Mouse (Mus musculus): Measurements from ENCODE around the gene Pum1. TPM values are rescaled to one million over a fixed set of nuclear protein-coding genes. Genes with fewer than 3 reads are reported as not detected.

Gene Pum1
- polyA plus RNA-seq, 1 experiment from 2014 or later: 120 TPM

GRCm38 (mm10) chr4:130774822-130775221 lies 111.7 kb downstream of the Pum1 start:
- peaks cover 85% of the 10 kb centered on the region for H3K36me3 ChIP-seq
- H3K4me2 ChIP-seq (replicated peaks): no peak overlapping the region
- WGBS: 96% methylated on average over 4 of the region's 4 CpGs
- no peak overlapping the region for H3K4me3 ChIP-seq (replicated peaks)
- peaks cover 7% of the 10 kb centered on the region for H3K4me1 ChIP-seq (replicated peaks)
- no peak overlapping the region for H3K9ac ChIP-seq (replicated peaks)
- no peaks in the 10 kb centered on the region for H3K9me3 ChIP-seq
- H3K27me3 ChIP-seq: no peaks in the 10 kb centered on the region
- no peak overlapping the region for H3K27ac ChIP-seq
- ATAC-seq: no peak

- Histone ChIP-seq H3K9me3 (no peaks in the 10 kb centered on the region), H3K27ac (no peak overlapping the region), H3K9ac (replicated peaks) (no peak overlapping the region), H3K4me3 (replicated peaks) (no peak overlapping the region), H3K4me2 (replicated peaks) (no peak overlapping the region), H3K4me1 (replicated peaks) (peaks cover 7% of the 10 kb centered on the region), H3K27me3 (no peaks in the 10 kb centered on the region), H3K36me3 (peaks cover 80% of the 10 kb centered on the region)
- WGBS: 41% methylated on average over 10 of the region's 10 CpGs
- ATAC-seq: no peak
Observed at GRCm38 (mm10) chr4:130777647-130778046, 114.5 kb downstream of the Pum1 start.

GRCm38 (mm10) chr4:130779037-130779436 lies 115.9 kb downstream of the Pum1 start:
- 89% methylated on average over 3 of the region's 3 CpGs for WGBS
- H3K9me3 ChIP-seq: no peaks in the 10 kb centered on the region
- H3K27me3 ChIP-seq: no peaks in the 10 kb centered on the region
- no peak overlapping the region for H3K27ac ChIP-seq
- no peak for ATAC-seq
- H3K9ac ChIP-seq (replicated peaks): no peak overlapping the region
- peaks cover 7% of the 10 kb centered on the region for H3K4me1 ChIP-seq (replicated peaks)
- H3K4me3 ChIP-seq (replicated peaks): no peak overlapping the region
- peaks cover 66% of the 10 kb centered on the region for H3K36me3 ChIP-seq
- H3K4me2 ChIP-seq (replicated peaks): no peak overlapping the region

DNA sequence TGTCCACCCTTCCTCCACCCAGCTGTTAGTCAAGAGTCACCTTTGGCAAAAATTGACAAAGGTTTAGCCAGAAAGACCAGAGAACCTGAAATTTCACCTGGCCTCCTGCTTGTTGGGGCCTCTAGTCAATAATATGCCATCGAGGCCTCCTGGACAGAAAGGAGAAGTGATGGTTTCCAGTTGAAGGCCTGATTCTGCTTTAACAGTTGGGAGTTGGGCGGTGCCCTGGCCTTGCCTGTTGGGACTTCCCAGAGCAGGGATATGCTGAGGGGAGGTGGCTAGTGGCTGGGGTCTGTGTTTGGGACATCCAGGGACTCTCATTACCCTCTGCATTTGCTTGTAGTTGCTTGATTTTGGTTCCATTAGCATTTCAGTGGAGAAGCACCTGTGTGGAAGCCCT lies 119.4 kb downstream of the Pum1 start:
- Histone ChIP-seq H3K27ac (no peak overlapping the region), H3K4me1 (replicated peaks) (no peaks in the 10 kb centered on the region), H3K36me3 (peaks cover 38% of the 10 kb centered on the region)

GRCm38 (mm10) chr4:130784755-130785154 lies 121.6 kb downstream of the Pum1 start:
- H3K27me3 ChIP-seq: no peaks in the 10 kb centered on the region
- H3K27ac ChIP-seq: no peak overlapping the region
- H3K36me3 ChIP-seq: peaks cover 20% of the 10 kb centered on the region
- H3K9me3 ChIP-seq: no peaks in the 10 kb centered on the region
- H3K4me3 ChIP-seq (replicated peaks): no peak overlapping the region
- H3K9ac ChIP-seq (replicated peaks): no peak overlapping the region
- WGBS: 39% methylated on average over 4 of the region's 4 CpGs
- no peaks in the 10 kb centered on the region for H3K4me1 ChIP-seq (replicated peaks)
- H3K4me2 ChIP-seq (replicated peaks): no peak overlapping the region
- no peak for ATAC-seq

More for the DNA sequence above, 119.4 kb downstream of the Pum1 start:
- no peaks in the 10 kb centered on the region for H3K9me3 ChIP-seq
- H3K9ac ChIP-seq (replicated peaks): no peak overlapping the region
- H3K4me2 ChIP-seq (replicated peaks): no peak overlapping the region
- H3K4me3 ChIP-seq (replicated peaks): no peak overlapping the region
- no peak for ATAC-seq
- H3K27me3 ChIP-seq: no peaks in the 10 kb centered on the region
- WGBS: 89% methylated on average over 2 of the region's 2 CpGs

GRCm38 (mm10) chr4:130787530-130787929 lies 124.4 kb downstream of the Pum1 start:
- H3K27me3 ChIP-seq: peaks cover 13% of the 10 kb centered on the region; the same call in 1 of the 2 replicates
- H3K4me1 ChIP-seq (replicated peaks): peaks cover 7% of the 10 kb centered on the region; the same call in 1 of the 2 replicates
- no peak overlapping the region for H3K4me2 ChIP-seq (replicated peaks)
- H3K27ac ChIP-seq: no peak overlapping the region
- no peak for ATAC-seq
- no peaks in the 10 kb centered on the region for H3K36me3 ChIP-seq
- no peaks in the 10 kb centered on the region for H3K9me3 ChIP-seq
- no peak overlapping the region for H3K4me3 ChIP-seq (replicated peaks)
- no peak overlapping the region for H3K9ac ChIP-seq (replicated peaks)
- 83% methylated on average over 5 of the region's 5 CpGs for WGBS

DNA sequence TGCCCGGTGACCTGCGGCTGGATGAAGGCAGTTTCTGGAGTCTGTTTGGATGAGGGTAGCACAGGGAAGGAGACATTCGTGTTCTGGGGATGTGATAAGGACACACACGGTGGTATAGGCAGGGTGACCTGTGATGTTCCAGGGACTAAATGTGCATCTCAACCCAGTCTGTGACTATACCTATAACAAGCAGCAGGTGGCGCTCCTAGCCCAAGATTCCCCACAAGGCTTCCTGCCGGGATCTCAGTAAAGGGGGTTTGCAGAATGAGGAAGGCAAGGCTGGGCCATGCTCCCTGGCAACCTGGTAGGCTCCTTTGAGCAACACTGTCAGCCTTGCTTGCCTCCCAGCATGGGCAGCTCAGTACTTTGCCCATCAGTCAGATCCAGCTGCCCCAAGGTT lies 127.1 kb downstream of the Pum1 start:
- no peaks in the 10 kb centered on the region for H3K9me3 ChIP-seq
- no peaks in the 10 kb centered on the region for H3K36me3 ChIP-seq
- H3K27me3 ChIP-seq: peaks cover 18% of the 10 kb centered on the region; the same call in 1 of the 2 replicates
- peak; percentile 51 for ATAC-seq
- H3K27ac ChIP-seq: no peak overlapping the region
- WGBS: 13% methylated on average over 6 of the region's 6 CpGs
- no peak overlapping the region for H3K4me3 ChIP-seq (replicated peaks)
- H3K4me1 ChIP-seq (replicated peaks): peaks cover 29% of the 10 kb centered on the region
- no peak overlapping the region for H3K4me2 ChIP-seq (replicated peaks)
- H3K9ac ChIP-seq (replicated peaks): no peak overlapping the region

GRCm38 (mm10) chr4:130791811-130792375 lies 128.8 kb downstream of the Pum1 start:
- peak overlapping the region; percentile 99 for H3K9ac ChIP-seq (replicated peaks)
- peak; percentile 28 for ATAC-seq
- H3K4me1 ChIP-seq (replicated peaks): peaks cover 42% of the 10 kb centered on the region
- H3K36me3 ChIP-seq: no peaks in the 10 kb centered on the region
- peak overlapping the region; percentile 89 for H3K27ac ChIP-seq
- 5% methylated on average over 19 of the region's 19 CpGs for WGBS
- H3K4me3 ChIP-seq (replicated peaks): peak overlapping the region; percentile 88
- H3K9me3 ChIP-seq: no peaks in the 10 kb centered on the region
- peaks cover 21% of the 10 kb centered on the region; the same call in 1 of the 2 replicates for H3K27me3 ChIP-seq
- H3K4me2 ChIP-seq (replicated peaks): peak overlapping the region; percentile 88

- H3K36me3 ChIP-seq: no peaks in the 10 kb centered on the region
- peak; percentile 62 for ATAC-seq
- H3K27ac ChIP-seq: peak within 1 kb of the TSS; percentile 89
- no peaks in the 10 kb centered on the region for H3K9me3 ChIP-seq
- H3K4me2 ChIP-seq (replicated peaks): peak within 1 kb of the TSS; percentile 88
- peak within 1 kb of the TSS; percentile 88 for H3K4me3 ChIP-seq (replicated peaks)
- H3K4me1 ChIP-seq (replicated peaks): peaks cover 49% of the 10 kb centered on the region
- peaks cover 21% of the 10 kb centered on the region; the same call in 1 of the 2 replicates for H3K27me3 ChIP-seq
- peak within 1 kb of the TSS; percentile 99 for H3K9ac ChIP-seq (replicated peaks)
- 2% methylated on average over 55 of the region's 99 CpGs for WGBS
Observed at GRCm38 (mm10) chr4:130792376-130793179, 129.5 kb downstream of the Pum1 start, which contains the start of gene Sdc3. Gene Sdc3, plus strand, starts transcription at chr4:130792537.

DNA sequence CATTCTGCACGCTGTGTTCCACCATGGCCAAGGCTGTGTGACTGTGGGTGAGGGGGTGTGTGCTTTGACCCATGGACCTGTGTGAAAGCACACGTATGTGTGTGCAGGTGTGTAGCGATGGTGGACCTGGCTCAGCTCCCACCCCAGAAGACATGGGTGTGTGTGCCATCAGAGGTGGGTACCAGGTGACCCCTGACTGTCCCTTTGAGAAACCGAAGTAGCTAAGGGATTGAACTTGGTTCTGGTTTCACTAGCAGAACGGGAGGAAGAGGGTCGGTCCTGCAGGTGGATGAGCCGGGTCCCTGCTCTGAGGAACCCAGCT lies 130.0 kb downstream of the Pum1 start:
- Histone ChIP-seq H3K9ac (replicated peaks) (peak overlapping the region; percentile 99), H3K27me3 (peaks cover 21% of the 10 kb centered on the region; the same call in 1 of the 2 replicates), H3K4me1 (replicated peaks) (peaks cover 54% of the 10 kb centered on the region), H3K27ac (0 out of 2 replicates have a peak overlapping the region, but pooled peaks have one; percentile 89), H3K4me2 (replicated peaks) (peak overlapping the region; percentile 88), H3K36me3 (no peaks in the 10 kb centered on the region), H3K4me3 (replicated peaks) (peak overlapping the region; percentile 88), H3K9me3 (no peaks in the 10 kb centered on the region)
- 59% methylated on average over 7 of the region's 7 CpGs for WGBS
- no peak; the same call in 1 of the 2 replicates for ATAC-seq

- WGBS: 61% methylated on average over 4 of the region's 4 CpGs
- peak overlapping the region; percentile 51; the same call in 1 of the 2 replicates for H3K9ac ChIP-seq (replicated peaks)
- H3K4me3 ChIP-seq (replicated peaks): peak overlapping the region; percentile 25
- no peak overlapping the region for H3K27ac ChIP-seq
- H3K9me3 ChIP-seq: no peaks in the 10 kb centered on the region
- H3K4me2 ChIP-seq (replicated peaks): peak overlapping the region; percentile 50
- peaks cover 21% of the 10 kb centered on the region; the same call in 1 of the 2 replicates for H3K27me3 ChIP-seq
- no peaks in the 10 kb centered on the region for H3K36me3 ChIP-seq
- H3K4me1 ChIP-seq (replicated peaks): peaks cover 71% of the 10 kb centered on the region
- ATAC-seq: no peak
Observed at GRCm38 (mm10) chr4:130794771-130795170, 131.7 kb downstream of the Pum1 start.

- no peak overlapping the region for H3K27ac ChIP-seq
- H3K27me3 ChIP-seq: peaks cover 17% of the 10 kb centered on the region; the same call in 1 of the 2 replicates
- H3K9me3 ChIP-seq: no peaks in the 10 kb centered on the region
- WGBS: 94% methylated on average over 6 of the region's 6 CpGs
- no peak overlapping the region for H3K4me3 ChIP-seq (replicated peaks)
- no peak for ATAC-seq
- 0 out of 2 replicates have a peak overlapping the region, but pooled peaks have one; percentile 14 for H3K9ac ChIP-seq (replicated peaks)
- peak overlapping the region; percentile 50; the same call in 1 of the 2 replicates for H3K4me2 ChIP-seq (replicated peaks)
- no peaks in the 10 kb centered on the region for H3K36me3 ChIP-seq
- peaks cover 80% of the 10 kb centered on the region for H3K4me1 ChIP-seq (replicated peaks)
Observed at GRCm38 (mm10) chr4:130795970-130796369, 132.8 kb downstream of the Pum1 start.

All from midbrain, embryonic 13.5 days (tissue).